Mouse (Mus musculus) heart, adult 2 months (tissue): Measurements from ENCODE around the gene Gm10271.

Source experiments
- CTCF ChIP-seq: fragments of 200-600 bp; IDR thresholded peaks from 2 replicates; pipeline ENCODE4 v1.8.1; 2022; ENCODE audit warnings: antibody characterized with exemption, mild to moderate bottlenecking, moderate library complexity
- POLR2A ChIP-seq: fragments of 200-500 bp; IDR thresholded peaks from 2 replicates; pipeline ENCODE4 v1.6.1; 2011; ENCODE audit warnings: mild to moderate bottlenecking, low read depth, low read length, control low read depth; ENCODE audit not compliant: insufficient read depth

DNA sequence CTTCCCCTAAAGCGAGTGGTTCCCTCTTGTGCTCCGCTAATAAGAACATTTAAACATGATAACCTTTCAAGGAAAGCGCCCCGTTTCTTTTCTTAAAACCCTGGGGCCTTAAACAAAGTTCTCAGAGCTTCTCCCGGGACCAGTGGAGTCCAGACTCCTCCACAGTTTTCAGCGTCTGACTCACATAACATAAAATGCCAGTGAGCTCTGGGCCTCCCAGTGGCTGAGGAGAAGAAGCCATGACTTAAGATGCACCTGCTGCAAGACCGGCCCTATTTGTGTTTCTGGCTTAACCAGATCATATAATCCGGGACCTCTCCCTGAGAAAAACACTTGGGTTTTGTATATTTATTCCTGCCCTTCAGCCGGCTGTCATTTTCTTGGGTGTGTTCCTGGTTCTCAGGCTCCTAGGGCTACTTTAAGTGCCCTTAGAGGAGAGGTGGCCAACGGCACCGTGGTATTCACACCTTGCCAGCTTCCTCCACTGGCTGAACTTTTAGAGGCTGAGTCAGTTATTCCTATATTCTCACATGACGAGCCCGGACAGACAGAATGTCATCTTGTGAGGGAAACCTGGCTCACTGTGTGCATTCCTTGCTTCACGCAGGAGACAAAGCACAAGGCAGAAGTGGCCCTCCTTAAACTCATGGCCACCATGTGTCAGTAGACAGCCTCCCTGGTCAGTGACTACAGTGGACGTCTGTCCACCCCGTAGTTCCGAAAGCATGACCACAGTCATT is 26.5 kb upstream of the Gm10271 start:
- TF ChIP-seq CTCF (no peak), POLR2A (no peak)
